Mouse (Mus musculus) monocyte, adult 5-6 weeks (primary cell): ENCODE data around the gene Eif2ak1. TPM values are rescaled to one million over a fixed set of nuclear protein-coding genes. Genes with fewer than 3 reads are reported as not detected.

Experiments used
- ATAC-seq: fragments of 153-309, 156-312 bp; replicated peaks from 2 replicates; pipeline ENCODE4 v1.8.0; 2017; ENCODE audit warnings: mild to moderate bottlenecking; ENCODE audit not compliant: low TSS enrichment, insufficient number of reproducible peaks, severe bottlenecking, poor library complexity, low FRiP score
- total RNA-seq: library from RNA; stranded (forward); fragments of 200-1000, 200-491, 200-594 nt; gene quantifications from 3 replicates; pipeline ENCODE4 v1.2.3, GENCODE M21; 2017

Eif2ak1 gene
- total RNA-seq, 1 experiment from 2014 or later, result 48.0 TPM

GRCm38 (mm10) chr5:143892255-143892886 lies 74.8 kb downstream of the Eif2ak1 start:
- no peak for ATAC-seq

GRCm38 (mm10) chr5:143893396-143893795 lies 75.8 kb downstream of the Eif2ak1 start:
- 0 out of 2 replicates have a peak, but pooled peaks have one; percentile 47 for ATAC-seq

- no peak for ATAC-seq
Measured at GRCm38 (mm10) chr5:143897635-143898330, 80.2 kb downstream of the Eif2ak1 start, which contains the start of gene Ankrd61. Ankrd61 (minus strand) TSS chr5:143897685.

GRCm38 (mm10) chr5:143902111-143902510 lies 84.5 kb downstream of the Eif2ak1 start:
- no peak for ATAC-seq

- ATAC-seq, result no peak
Measured at GRCm38 (mm10) chr5:143903813-143904212, 86.2 kb downstream of the Eif2ak1 start.

GRCm38 (mm10) chr5:143906429-143906828 lies 88.8 kb downstream of the Eif2ak1 start:
- no peak for ATAC-seq

- ATAC-seq, result no peak
Measured at GRCm38 (mm10) chr5:143908926-143909325, 91.3 kb downstream of the Eif2ak1 start.

GRCm38 (mm10) chr5:143909417-143910400 lies 92.1 kb downstream of the Eif2ak1 start, which contains the start of the genes Aimp2 and Pms2:
Aimp2 (minus strand) TSS chr5:143909847.
Pms2 (plus strand) TSS chr5:143909964.
- ATAC-seq, result peak; percentile 100

- ATAC-seq, result no peak
Measured at GRCm38 (mm10) chr5:143916221-143916620, 98.6 kb downstream of the Eif2ak1 start.

GRCm38 (mm10) chr5:143917418-143917817 lies 99.8 kb downstream of the Eif2ak1 start:
- no peak for ATAC-seq

GRCm38 (mm10) chr5:143918120-143918519 lies 100.5 kb downstream of the Eif2ak1 start:
- no peak for ATAC-seq

GRCm38 (mm10) chr5:143924781-143925452 lies 107.3 kb downstream of the Eif2ak1 start:
- no peak for ATAC-seq

GRCm38 (mm10) chr5:143927875-143928274 lies 110.3 kb downstream of the Eif2ak1 start, which contains the start of gene Gm42421:
Gm42421 (plus strand) TSS chr5:143928175.
- ATAC-seq, result no peak

GRCm38 (mm10) chr5:143929291-143929690 lies 111.7 kb downstream of the Eif2ak1 start:
- ATAC-seq, result no peak

- ATAC-seq, result no peak
Measured at GRCm38 (mm10) chr5:143930656-143931055, 113.1 kb downstream of the Eif2ak1 start.

- ATAC-seq, result no peak
Measured at GRCm38 (mm10) chr5:143931863-143932580, 114.4 kb downstream of the Eif2ak1 start.

GRCm38 (mm10) chr5:143932831-143933230 lies 115.2 kb downstream of the Eif2ak1 start, which contains the start of gene Rsph10b:
Rsph10b (plus strand) TSS chr5:143933035.
- ATAC-seq, result no peak

GRCm38 (mm10) chr5:143933414-143933813 lies 115.8 kb downstream of the Eif2ak1 start:
- no peak for ATAC-seq
